Mouse (Mus musculus) cerebellum, postnatal 14 days (tissue): ENCODE measurements at regions not wholly inside any gene's neighbourhood (a gene's known extent, or its start where the extent isn't known, plus 50 kb on each side); places are given as distances from the start of the nearest gene placed in this dataset.

Experiments
- DNase-seq, 2 experiments: peaks; one replicate each; pipeline ENCODE4 v3.0.0; 2021; ENCODE audit warnings: mixed read lengths in 2 of 2

GRCm38 (mm10) chr2:75603175-75603871, 55.7 kb upstream of the Hnrnpa3 start:
- DNase-seq, result peak; percentile 81 to 82

- peak; percentile 74 to 78 for DNase-seq
Observed at GRCm38 (mm10) chr2:75605634-75606033, 53.4 kb upstream of the Hnrnpa3 start.

- no peak for DNase-seq
Observed at GRCm38 (mm10) chr2:75607010-75607915, 51.8 kb upstream of the Hnrnpa3 start.

GRCm38 (mm10) chr2:75607958-75608357, 51.1 kb upstream of the Hnrnpa3 start:
- no peak for DNase-seq

GRCm38 (mm10) chr2:75608482-75608881, 50.6 kb upstream of the Hnrnpa3 start:
- peak in 1 of 2 experiments; percentile 15 for DNase-seq

GRCm38 (mm10) chr2:75609150-75609946, 49.7 kb upstream of the Hnrnpa3 start:
- DNase-seq, result no peak
